Mouse (Mus musculus) lung, postnatal 10 days (tissue): Measurements from ENCODE around the gene Rasd1.
"Not testable (repeated sequence)": the region's sequence is repeated elsewhere in the genome, so short reads cannot be mapped to it uniquely, and the experiment has no call there.

Source experiments
- DNase-seq: peaks from one replicate; pipeline ENCODE4 v3.0.0; 2021

The Rasd1 gene

DNA sequence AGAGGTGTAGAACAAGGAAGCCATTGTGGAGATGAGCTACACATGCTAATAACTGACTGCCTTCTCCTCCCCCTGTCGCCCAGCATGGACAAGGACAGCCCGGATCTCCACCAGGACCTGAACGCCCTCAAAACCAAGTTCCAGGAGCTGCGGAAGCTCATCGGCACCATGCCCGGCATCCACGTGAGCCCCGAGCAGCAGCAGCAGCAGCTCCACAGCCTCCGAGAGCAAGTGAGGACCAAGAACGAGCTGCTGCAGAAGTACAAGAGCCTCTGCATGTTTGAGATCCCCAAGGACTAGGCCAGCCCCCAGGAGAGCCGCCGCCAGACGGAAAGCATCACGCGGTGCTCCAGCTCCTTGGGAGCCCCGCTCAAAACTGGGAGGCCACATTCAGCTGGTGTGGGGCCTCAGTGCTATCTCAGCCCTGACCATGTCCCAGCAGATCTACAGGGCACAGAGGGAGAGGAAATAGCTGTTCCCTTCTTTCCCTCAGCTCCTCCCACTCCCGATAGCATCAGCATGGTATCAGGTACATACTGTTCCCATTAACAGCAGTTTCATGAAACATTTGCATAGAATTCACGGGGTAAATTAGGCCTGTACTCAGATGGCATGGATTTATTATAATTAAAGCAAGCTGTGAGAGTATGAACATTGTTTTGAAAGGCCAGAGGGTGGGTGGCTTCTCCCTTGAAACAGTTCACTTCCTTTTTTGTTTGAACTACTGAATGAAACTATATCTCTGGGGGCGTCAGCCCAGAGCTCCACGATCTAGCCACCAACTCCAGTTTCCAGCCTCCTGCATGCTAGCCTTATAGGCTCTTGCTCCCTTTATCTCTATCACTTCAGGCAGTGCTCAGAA, 4.0 kb downstream of the Rasd1 start:
- DNase-seq, result no peak

DNA sequence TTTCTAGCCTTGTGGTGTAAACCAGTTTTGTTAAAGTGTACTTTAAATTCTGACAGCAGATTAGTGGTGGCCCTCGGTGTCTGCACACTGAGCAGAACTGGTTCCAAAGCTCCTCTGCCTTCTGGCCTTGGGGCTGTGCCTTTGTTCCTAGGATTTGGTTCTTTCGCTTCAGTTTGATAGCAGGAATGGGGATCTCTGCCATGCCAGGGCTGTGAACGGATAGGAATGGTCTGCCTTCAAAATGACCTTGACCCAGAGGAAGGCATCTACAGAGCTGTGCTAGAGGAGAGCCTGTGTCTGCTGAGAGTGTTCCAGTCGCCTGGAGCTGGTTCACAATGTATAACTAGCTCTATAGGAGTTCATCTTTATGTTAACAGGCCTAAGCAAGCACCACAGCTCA, 5.3 kb downstream of the Rasd1 start:
- no peak for DNase-seq

DNA sequence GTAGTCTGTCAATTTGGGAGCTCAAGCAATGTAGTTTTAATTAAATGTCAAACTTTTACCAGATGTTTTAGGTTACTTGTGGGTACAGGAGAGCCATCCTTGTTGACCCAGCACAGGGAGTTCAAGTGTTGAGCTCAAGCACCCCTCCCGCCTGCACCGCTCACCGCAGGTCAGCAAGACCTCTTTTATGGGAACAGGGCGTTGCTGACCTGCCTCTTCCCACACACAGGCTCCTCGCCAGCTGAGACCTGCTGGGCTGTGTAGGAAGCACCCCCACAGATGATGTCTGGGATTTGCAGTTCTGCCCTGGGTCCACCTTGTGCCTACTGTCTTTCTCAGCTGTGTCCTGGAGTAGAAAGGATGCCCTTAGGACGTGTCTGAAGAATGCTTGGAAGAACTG, 8.0 kb downstream of the Rasd1 start:
- no peak for DNase-seq

- DNase-seq, result peak; percentile 45
Measured at GRCm38 (mm10) chr11:59952892-59953291, 11.9 kb downstream of the Rasd1 start.

DNA sequence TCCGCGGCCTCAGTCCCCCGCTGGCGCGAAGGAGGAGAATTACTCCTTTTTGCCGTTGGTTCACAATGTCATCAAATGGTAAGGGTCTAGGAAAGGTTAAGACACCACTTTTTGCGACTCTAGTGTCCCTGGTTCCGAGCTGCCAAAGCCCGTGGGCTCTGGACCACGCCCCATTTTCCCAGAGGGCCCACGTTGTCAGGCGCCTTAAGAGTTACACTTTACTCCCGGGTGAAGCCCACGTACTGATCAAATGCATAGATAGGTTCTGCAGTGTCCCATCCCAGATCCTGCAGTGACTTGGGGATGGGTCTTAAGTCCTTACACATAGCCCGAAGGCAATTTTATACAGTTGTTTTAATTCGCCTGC, 16.4 kb downstream of the Rasd1 start:
- no peak for DNase-seq

DNA sequence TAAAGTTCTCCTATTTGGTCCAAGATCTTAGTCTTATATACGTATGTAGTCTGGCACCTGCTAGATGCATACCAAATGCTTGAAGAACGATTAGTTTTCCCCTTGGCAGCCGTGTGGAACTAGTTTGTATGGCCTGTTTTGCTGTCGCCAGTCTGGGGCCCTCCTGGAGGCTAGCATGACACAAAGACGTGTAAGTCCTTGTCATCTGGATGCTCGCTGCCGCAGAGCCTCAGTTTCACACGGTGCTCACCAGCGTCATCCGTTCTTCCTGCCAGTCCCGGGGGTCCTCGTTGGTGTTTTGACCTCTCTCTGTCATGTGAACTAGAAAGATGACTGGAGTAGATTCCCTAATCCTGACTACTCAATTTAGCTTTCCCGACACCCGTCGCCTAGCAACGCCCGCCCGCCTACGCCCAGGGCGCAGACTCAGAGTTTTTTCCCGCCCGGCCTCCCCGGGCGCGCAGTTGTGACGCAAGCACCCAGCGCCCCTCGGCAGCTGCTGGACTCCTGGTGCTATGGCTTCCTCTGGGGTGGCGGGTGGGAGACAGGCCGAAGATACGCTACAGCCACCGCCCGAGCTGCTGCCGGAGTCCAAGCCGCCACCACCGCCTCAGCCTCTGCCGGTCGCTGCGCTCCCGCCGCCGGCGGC, 16.9 kb downstream of the Rasd1 start, which contains the start of gene Med9:
TSS of gene Med9 (plus strand) at position 455 of the 649 bp plus-strand sequence.
- DNase-seq, result peak; percentile 97

GRCm38 (mm10) chr11:59944855-59945254, 19.9 kb downstream of the Rasd1 start:
- DNase-seq, result not testable (repeated sequence)

DNA sequence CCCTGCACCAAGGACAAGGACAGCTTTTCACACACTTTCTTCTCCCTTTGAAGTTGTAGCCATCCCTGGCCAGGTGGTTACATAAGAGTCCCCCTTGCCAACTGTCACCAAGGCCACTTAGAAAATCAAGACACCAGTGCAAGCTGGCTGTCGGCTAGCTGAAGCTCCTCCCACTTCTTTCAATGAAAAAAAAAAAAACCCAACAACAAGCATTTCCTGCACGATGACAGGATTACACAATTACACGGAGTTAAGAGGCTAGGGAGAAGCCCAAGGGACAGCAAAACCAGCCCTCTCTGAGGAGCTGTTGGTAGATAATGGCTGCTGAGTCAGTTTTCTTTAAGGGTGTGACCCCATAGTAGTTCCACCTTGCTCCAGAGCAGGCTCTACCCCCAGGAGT, 23.4 kb downstream of the Rasd1 start:
- peak; percentile 24 for DNase-seq

GRCm38 (mm10) chr11:59940645-59941044, 24.1 kb downstream of the Rasd1 start:
- no peak for DNase-seq

DNA sequence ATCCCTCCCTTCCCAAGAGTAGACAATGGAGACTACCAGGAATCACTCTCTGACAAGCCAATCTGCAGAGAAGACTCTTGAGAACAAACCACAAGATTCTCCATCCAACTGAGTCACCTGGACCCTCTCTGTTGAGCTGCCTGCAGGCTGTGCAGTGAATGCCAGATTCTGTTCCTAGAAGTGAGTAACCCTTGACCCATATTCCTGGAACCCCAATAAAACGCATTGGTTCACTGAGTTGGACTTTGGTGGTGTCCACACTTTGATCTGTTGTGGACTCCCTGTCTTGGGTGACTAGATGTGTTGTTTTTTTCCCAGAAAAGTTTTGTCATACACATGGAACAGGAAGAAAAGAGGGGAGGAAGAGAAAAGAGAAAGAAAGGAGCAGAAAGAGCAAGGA, 24.9 kb downstream of the Rasd1 start:
- DNase-seq, result no peak

GRCm38 (mm10) chr11:59937615-59938014, 27.1 kb downstream of the Rasd1 start:
- no peak for DNase-seq

- DNase-seq, result no peak
Measured at GRCm38 (mm10) chr11:59937023-59937422, 27.7 kb downstream of the Rasd1 start.

DNA sequence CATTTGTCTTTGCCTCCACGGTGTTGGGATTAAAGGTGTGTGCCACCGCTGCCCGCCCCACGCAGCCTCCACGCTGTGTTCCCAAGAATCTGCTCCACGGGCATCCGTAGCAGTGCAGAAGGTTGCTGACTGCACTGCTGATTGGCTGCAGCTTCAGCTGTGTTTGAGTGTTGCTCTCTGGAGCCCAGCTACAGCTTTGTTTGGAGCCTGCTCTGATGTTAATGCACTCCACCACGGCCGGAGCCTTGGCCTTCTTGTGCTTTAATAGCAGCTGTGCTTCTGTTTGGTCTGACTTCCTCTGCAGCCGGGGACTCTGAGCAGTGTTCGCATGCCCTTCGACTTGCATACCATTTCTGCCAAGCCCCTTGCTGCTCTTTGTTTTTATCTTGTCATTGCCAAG, 30.8 kb downstream of the Rasd1 start:
- no peak for DNase-seq

DNA sequence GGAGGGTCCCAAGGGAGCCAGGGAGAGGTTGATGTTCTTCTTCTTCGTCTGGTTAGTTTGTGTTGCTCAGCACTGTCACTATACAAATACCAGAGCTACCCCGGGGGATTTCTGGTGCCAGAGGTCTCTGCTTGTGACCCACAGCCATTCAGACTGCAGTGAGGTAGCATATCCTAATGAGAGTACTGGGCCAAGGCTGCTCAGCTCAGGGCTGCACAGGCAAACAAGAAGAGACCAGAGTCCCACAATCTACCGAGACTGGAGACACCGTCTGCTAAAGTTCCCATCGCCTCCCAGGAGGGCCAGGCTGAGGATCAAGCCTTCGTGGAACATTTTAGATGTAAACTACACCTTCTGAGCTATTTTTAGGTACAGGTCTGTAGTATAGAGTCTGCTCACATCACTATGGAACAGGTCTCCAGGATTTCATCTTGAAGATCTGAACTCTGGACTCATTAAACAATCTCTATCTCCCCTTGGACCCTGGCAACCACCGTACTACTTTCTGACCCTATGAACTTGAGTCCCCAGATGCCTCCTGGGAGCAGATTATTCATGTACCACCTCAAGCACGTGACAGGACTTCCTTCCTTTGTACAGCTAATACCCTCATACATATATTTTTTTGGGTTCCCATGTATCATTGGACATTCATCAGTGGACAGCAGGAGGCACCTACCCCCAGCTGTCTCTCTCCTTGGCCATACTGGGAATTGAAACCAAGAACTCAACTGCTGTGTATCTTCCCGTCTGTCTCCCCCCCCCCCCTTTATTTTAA, 32.0 kb downstream of the Rasd1 start:
- DNase-seq, result no peak

GRCm38 (mm10) chr11:59930031-59930430, 34.7 kb downstream of the Rasd1 start:
- DNase-seq, result no peak

- DNase-seq, result peak; percentile 68
Measured at GRCm38 (mm10) chr11:59921265-59921664, 43.5 kb downstream of the Rasd1 start.

DNA sequence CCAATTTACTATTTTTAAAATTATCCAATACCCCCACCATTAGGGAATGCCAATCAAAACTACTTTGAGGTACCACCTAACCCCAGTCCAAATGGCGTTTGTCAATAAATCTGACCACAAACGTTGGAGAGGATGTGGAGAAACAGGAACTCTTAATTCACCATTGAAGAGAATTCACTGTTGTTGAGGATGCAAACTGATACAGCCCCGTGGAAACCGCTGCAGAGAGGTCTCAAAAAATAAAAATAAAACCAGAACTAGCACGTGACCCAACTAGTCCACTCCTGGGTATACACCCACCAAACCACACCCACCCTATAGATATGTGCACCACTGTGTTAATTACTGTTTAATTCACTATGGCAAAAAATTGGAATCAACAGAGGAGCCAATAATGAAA, 44.4 kb downstream of the Rasd1 start:
- no peak for DNase-seq

- no peak for DNase-seq
Measured at GRCm38 (mm10) chr11:59919401-59919800, 45.3 kb downstream of the Rasd1 start.

GRCm38 (mm10) chr11:59918014-59918413, 46.7 kb downstream of the Rasd1 start:
- DNase-seq, result peak; percentile 53

DNA sequence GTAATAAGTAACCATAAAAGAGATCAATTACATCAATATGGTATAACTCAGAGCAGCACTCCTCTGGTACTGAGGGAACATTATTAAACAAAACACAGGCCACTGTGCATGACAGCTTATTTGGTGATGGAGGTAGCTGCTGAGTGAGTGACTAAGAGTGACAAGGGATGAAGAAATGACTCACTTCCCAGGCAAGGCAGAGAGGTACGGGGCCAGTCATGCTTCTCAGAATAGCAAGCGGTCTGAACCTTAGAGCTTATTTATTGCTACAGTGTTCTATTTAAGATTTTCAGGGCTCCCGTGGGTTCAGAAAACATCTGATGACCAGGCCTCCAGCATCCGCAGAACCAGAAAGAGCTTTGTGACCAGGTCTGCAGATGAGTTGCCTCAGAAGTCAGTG, 51.0 kb downstream of the Rasd1 start:
- no peak for DNase-seq
